12 mouse cellular contexts compared by ENCODE assay signal in genomic region chr10:63128256-63128655, GRCm38 (mm10). TPM values are rescaled to one million over a fixed set of nuclear protein-coding genes. Genes with fewer than 3 reads are reported as not detected.
DNase-seq lines count a peak whose midpoint lies in the region; ATAC-seq and TF ChIP-seq lines count a peak whose summit lies in the region.
"Had no signal": no experiment of that assay in that cellular context is flagged by ENCODE, and none has a peak within 500 bp of the region (broad histone marks: within the 10 kb centered on the region; RNA-seq: fewer than 3 reads in every experiment).

No protein-coding gene starts in this region.

- ATAC-seq in megakaryocyte progenitor cell, adult 5-6 weeks (replicated peaks; ENCODE audit: poor library complexity) = no peak
- no peak for ATAC-seq in forebrain, embryonic 15.5 days (replicated peaks)
- ATAC-seq: forebrain, embryonic 13.5 days had no signal

- WGBS in heart, adult 2 months = 41% methylated on average over 7 of the region's 7 CpGs
- 60% methylated on average over 7 of the region's 7 CpGs for WGBS in forebrain, embryonic 15.5 days

- H3K4me3 ChIP-seq in heart, adult 2 months = no peak overlapping the region
- H3K4me3 ChIP-seq in forebrain, embryonic 15.5 days = no peak overlapping the region
- H3K4me3 ChIP-seq: forebrain, embryonic 13.5 days; limb, embryonic 12.5 days had no signal

- intact Hi-C loops in heart, adult 2 months (cut with DNase I) = no loop called here

- peak; percentile 100 for TF ChIP-seq EP300 in heart, adult 2 months (IDR thresholded peaks at IDR 0.05; ENCODE audit: insufficient read depth, low read depth, low read length)

- peak overlapping the region; percentile 85 for H3K27ac ChIP-seq in heart, adult 2 months
- H3K27ac ChIP-seq in forebrain, embryonic 15.5 days (replicated peaks) = no peak overlapping the region
- H3K27ac ChIP-seq: forebrain, embryonic 13.5 days; limb, embryonic 12.5 days had no signal

- H3K27me3 ChIP-seq in heart, adult 2 months (ENCODE audit: control insufficient read depth, insufficient read depth, low read length) = no peaks in the 10 kb centered on the region
- no peaks in the 10 kb centered on the region for H3K27me3 ChIP-seq in forebrain, embryonic 15.5 days
- H3K27me3 ChIP-seq: forebrain, embryonic 13.5 days; limb, embryonic 12.5 days had no signal

- no peaks in the 10 kb centered on the region for H3K36me3 ChIP-seq in heart, adult 2 months (ENCODE audit: control insufficient read depth, insufficient read depth, low read length)
- H3K36me3 ChIP-seq in forebrain, embryonic 15.5 days = no peaks in the 10 kb centered on the region
- H3K36me3 ChIP-seq: limb, embryonic 12.5 days had no signal

- no peak overlapping the region for H3K9ac ChIP-seq in heart, adult 2 months (ENCODE audit: low read depth, low read length)
- no peak overlapping the region for H3K9ac ChIP-seq in forebrain, embryonic 15.5 days (replicated peaks)
- H3K9ac ChIP-seq: forebrain, embryonic 13.5 days; limb, embryonic 12.5 days had no signal

- H3K4me2 ChIP-seq in forebrain, embryonic 15.5 days (replicated peaks) = no peak overlapping the region
- H3K4me2 ChIP-seq: forebrain, embryonic 13.5 days; limb, embryonic 12.5 days had no signal

- TF ChIP-seq POLR2A in heart, adult 2 months (IDR thresholded peaks at IDR 0.05; ENCODE audit: insufficient read depth, low read depth, low read length) = 0 out of 2 replicates have a peak, but pooled peaks have one; percentile 19

- H3K79me2 ChIP-seq in heart, adult 2 months (replicated peaks; ENCODE audit: control insufficient read depth, insufficient read depth, low read length) = no peaks in the 10 kb centered on the region

- H3K9me3 ChIP-seq in forebrain, embryonic 15.5 days = no peaks in the 10 kb centered on the region
- H3K9me3 ChIP-seq: forebrain, embryonic 13.5 days; limb, embryonic 12.5 days had no signal

- TF ChIP-seq CTCF in heart, adult 2 months (IDR thresholded peaks at IDR 0.05) = no peak

- peaks cover 3% of the 10 kb centered on the region; the same call in 1 of the 2 replicates for H3K4me1 ChIP-seq in heart, adult 2 months (ENCODE audit: control insufficient read depth, insufficient read depth, low read length)
- H3K4me1 ChIP-seq in forebrain, embryonic 15.5 days = no peaks in the 10 kb centered on the region
- H3K4me1 ChIP-seq: forebrain, embryonic 13.5 days; limb, embryonic 12.5 days had no signal

- DNase-seq in layer of hippocampus, adult 11-12 months (ENCODE audit: low spot score) = peak; percentile 41
- no peak for DNase-seq in layer of hippocampus, postnatal 25 days (ENCODE audit: extremely low spot score in 1 of 2, low spot score in 1 of 2)
- DNase-seq in adrenal gland, adult 8-10 months = peak; percentile 59
- peak; percentile 39 to 74 for DNase-seq in heart, adult 2 months
- DNase-seq in lung, postnatal 10 days = peak; percentile 12
- DNase-seq in embryo, embryonic 10 days (ENCODE audit: low spot score) = no peak
- DNase-seq: kidney, adult 9 months had no signal

RNA-seq across cellular contexts. Expression of gene Atoh7, which starts 28.8 kb away (rescaled TPM):
- total RNA-seq in layer of hippocampus, postnatal 25 days (2021) = 1 to 10 TPM; 1.4 to 1.6 TPM
- not detected for total RNA-seq in adrenal gland, adult 8-10 months (2022)
- not detected for total RNA-seq in heart, adult 2 months (2021)
- polyA plus RNA-seq in heart, adult 2 months (2012; rRNA removed) = not detected in 2 replicates
- total RNA-seq in megakaryocyte progenitor cell, adult 5-6 weeks (2015) = not detected in 2 replicates
- not detected in 2 replicates for total RNA-seq in megakaryocyte progenitor cell, adult 5-6 weeks (2017)
- 0.51 and 0.81 TPM in 2 replicates for polyA plus RNA-seq in forebrain, embryonic 15.5 days (2015; fragmentation: Nextera tagmentation; extraction: Ambion mirVana)
- total RNA-seq: ES-E14 had no signal

Comparison
In these comparisons a context has a peak if more than half of its experiments do, and no peak if none do; other contexts are left out.
1. DNase-seq: peak in layer of hippocampus, adult 11-12 months (single experiment), adrenal gland, adult 8-10 months (single experiment), heart, adult 2 months (2 of 2) and lung, postnatal 10 days (single experiment); none in layer of hippocampus, postnatal 25 days (0 of 2) and embryo, embryonic 10 days (single experiment).